Mouse (Mus musculus): ENCODE measurements around the gene Sf1.

Sf1 gene

GRCm38 (mm10) chr19:6341453-6342077 lies 21.9 kb upstream of the Sf1 start:
- DNase-seq (ENCODE audit: low spot score), result no peak

- no peak for DNase-seq (ENCODE audit: low spot score)
Observed at GRCm38 (mm10) chr19:6342276-6342933, 21.1 kb upstream of the Sf1 start.

- DNase-seq (ENCODE audit: low spot score), result no peak
Observed at GRCm38 (mm10) chr19:6343066-6343925, 20.2 kb upstream of the Sf1 start.

- no peak for DNase-seq (ENCODE audit: low spot score)
Observed at GRCm38 (mm10) chr19:6343996-6344395, 19.5 kb upstream of the Sf1 start.

GRCm38 (mm10) chr19:6346023-6346422 lies 17.5 kb upstream of the Sf1 start:
- DNase-seq (ENCODE audit: low spot score), result no peak

- DNase-seq (ENCODE audit: low spot score), result no peak
Observed at GRCm38 (mm10) chr19:6346661-6347060, 16.8 kb upstream of the Sf1 start.

GRCm38 (mm10) chr19:6347615-6348014 lies 15.9 kb upstream of the Sf1 start:
- no peak for DNase-seq (ENCODE audit: low spot score)

- no peak for DNase-seq (ENCODE audit: low spot score)
Observed at GRCm38 (mm10) chr19:6348717-6349116, 14.8 kb upstream of the Sf1 start.

- DNase-seq (ENCODE audit: low spot score), result no peak
Observed at GRCm38 (mm10) chr19:6349215-6349983, 14.1 kb upstream of the Sf1 start.

GRCm38 (mm10) chr19:6351431-6352106 lies 11.9 kb upstream of the Sf1 start:
- DNase-seq (ENCODE audit: low spot score), result no peak

GRCm38 (mm10) chr19:6352107-6352505 lies 11.4 kb upstream of the Sf1 start:
- no peak for DNase-seq (ENCODE audit: low spot score)

GRCm38 (mm10) chr19:6354030-6354429 lies 9.5 kb upstream of the Sf1 start:
- DNase-seq (ENCODE audit: low spot score), result no peak

GRCm38 (mm10) chr19:6361291-6361690 lies 2.2 kb upstream of the Sf1 start:
- DNase-seq (ENCODE audit: low spot score), result no peak

- no peak for DNase-seq (ENCODE audit: low spot score)
Observed at GRCm38 (mm10) chr19:6363091-6363410, 439 bp upstream of the Sf1 start.

- DNase-seq (ENCODE audit: low spot score), result peak; percentile 73
Observed at GRCm38 (mm10) chr19:6364317-6364725, 831 bp downstream of the Sf1 start.

GRCm38 (mm10) chr19:6364842-6365241 lies 1.4 kb downstream of the Sf1 start:
- DNase-seq (ENCODE audit: low spot score), result no peak

- DNase-seq (ENCODE audit: low spot score), result no peak
Observed at GRCm38 (mm10) chr19:6370175-6370574, 6.7 kb downstream of the Sf1 start.

- no peak for DNase-seq (ENCODE audit: low spot score)
Observed at GRCm38 (mm10) chr19:6372433-6372832, 8.9 kb downstream of the Sf1 start.

GRCm38 (mm10) chr19:6373539-6374400 lies 10.3 kb downstream of the Sf1 start:
- peak; percentile 63 for DNase-seq (ENCODE audit: low spot score)

GRCm38 (mm10) chr19:6374571-6374970 lies 11.1 kb downstream of the Sf1 start:
- no peak for DNase-seq (ENCODE audit: low spot score)

Data from urinary bladder, postnatal 10 days (tissue).